Mouse (Mus musculus) liver, postnatal 0 days (tissue): Measurements from ENCODE around the gene Gen1.

Experiments
- CTCF ChIP-seq: sonication (generic); IDR thresholded peaks from 2 replicates; pipeline ENCODE4 v1.5.1; 2016; ENCODE audit warnings: antibody characterized with exemption, low read depth
- EP300 ChIP-seq: IDR thresholded peaks from 2 replicates; pipeline ENCODE4 v1.6.1; 2016; ENCODE audit warnings: antibody characterized with exemption, low read depth, mild to moderate bottlenecking

- TF ChIP-seq CTCF: no peak
- TF ChIP-seq EP300: no peak
Measured at GRCm38 (mm10) chr12:11279886-11280285, 14.3 kb upstream of the Gen1 start.
